Mouse (Mus musculus) large intestine, adult 2 months (tissue): ENCODE data around the gene Mfsd14a. TPM values are rescaled to one million over a fixed set of nuclear protein-coding genes. Genes with fewer than 3 reads are reported as not detected.

Source experiments
- DNase-seq: peaks from one replicate; pipeline ENCODE4 v3.0.0-alpha.2; 2012; ENCODE audit warnings: low read depth, low spot score
- WGBS: fragments of 180-500 bp; shearing (Covaris S2); methylation state at CpG from one replicate; pipeline ENCODE4 v1.1.7; 2018; 5-methylcytosine and 5-hydroxymethylcytosine counted together
- polyA plus RNA-seq: library from polyadenylated mRNA; depleted of rRNA; stranded (reverse); fragments of >200 nt; gene quantifications from 2 replicates; pipeline ENCODE4 v1.2.3, GENCODE M21; 2012; rRNA removed

The Mfsd14a gene
- polyA plus RNA-seq, 1 experiment = 17.1 TPM

DNA sequence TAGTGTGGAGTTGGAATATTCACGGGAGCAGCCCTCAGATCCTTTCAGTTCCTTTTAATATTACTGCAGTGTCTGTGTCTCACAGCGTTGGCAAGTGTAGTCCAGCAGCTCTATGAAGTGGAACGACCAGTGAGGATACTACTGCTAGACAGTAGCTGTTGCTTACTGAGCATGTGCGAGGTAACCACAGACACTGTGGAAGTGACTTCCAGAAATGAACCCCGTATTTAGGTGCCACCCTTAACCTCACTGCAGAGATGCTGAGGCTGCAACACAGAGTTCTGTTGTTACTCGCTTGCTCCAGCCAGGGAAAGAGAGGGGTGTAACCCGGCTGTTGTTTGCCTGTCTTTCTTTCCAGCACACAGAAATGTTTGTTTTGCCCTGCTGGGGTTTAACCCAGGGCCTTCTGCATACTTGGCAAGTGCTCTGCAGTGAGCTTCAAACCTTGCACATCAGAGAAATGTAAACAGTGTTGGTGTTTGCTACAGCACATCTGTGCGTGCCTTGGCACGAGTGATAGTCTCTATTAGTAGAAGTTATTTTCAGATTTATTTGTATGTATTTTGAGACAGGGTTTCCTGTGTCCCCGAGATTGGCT, 48.1 kb downstream of the Mfsd14a start, which contains the start of gene Trmt13:
Trmt13 (minus strand) TSS at position 293 of the 598 bp plus-strand sequence.
- no peak for DNase-seq
- WGBS = 19% methylated on average over 10 of the region's 10 CpGs

DNA sequence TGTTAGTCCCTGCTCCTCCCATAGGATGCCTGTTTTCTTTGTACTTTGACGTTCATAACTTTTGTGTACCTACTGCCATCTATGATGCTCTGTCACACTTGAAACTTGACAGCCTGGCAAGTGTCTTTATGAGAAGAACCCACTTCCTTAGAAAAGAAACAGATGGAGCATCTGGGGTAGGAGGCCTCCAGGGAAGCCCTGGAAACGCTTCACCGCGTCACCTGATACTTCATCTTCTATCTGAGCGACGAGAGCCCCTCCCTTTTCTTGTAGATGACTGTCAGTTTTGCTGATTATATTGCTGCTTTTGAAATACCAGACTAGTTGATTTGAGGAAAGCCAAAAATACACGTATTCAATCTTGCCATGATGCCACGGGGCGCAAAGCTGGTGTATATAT, 57.9 kb downstream of the Mfsd14a start:
- 84% methylated on average over 9 of the region's 9 CpGs for WGBS

GRCm38 (mm10) chr3:116601781-116602180, 60.7 kb downstream of the Mfsd14a start:
- 96% methylated on average over 5 of the region's 5 CpGs for WGBS

More for the DNA sequence above, 57.9 kb downstream of the Mfsd14a start:
- no peak for DNase-seq

GRCm38 (mm10) chr3:116601005-116601404, 61.5 kb downstream of the Mfsd14a start:
- WGBS = 77% methylated on average over 5 of the region's 5 CpGs
- no peak for DNase-seq

More at GRCm38 (mm10) chr3:116601781-116602180, 60.7 kb downstream of the Mfsd14a start:
- no peak for DNase-seq

DNA sequence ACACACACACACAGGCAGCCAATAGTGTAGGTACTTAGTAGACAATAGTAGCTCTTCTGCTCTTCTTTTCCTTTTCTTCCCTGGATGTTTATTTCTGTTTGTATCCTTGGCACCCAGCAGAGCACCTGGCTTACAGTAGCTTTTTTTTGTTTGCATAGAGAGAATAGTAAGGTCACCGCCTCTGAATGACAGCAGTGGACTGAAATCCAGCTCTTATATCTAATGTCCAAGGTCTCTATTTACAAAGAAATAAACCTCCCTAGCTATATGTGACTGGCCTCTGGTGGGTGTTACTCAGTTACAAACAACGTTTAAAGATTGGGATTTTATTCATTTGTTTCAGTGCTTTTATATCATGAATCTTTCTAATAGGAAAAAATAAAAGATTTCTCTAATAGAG, 62.8 kb downstream of the Mfsd14a start:
- 27% methylated on average over 2 of the region's 2 CpGs for WGBS
- no peak for DNase-seq

DNA sequence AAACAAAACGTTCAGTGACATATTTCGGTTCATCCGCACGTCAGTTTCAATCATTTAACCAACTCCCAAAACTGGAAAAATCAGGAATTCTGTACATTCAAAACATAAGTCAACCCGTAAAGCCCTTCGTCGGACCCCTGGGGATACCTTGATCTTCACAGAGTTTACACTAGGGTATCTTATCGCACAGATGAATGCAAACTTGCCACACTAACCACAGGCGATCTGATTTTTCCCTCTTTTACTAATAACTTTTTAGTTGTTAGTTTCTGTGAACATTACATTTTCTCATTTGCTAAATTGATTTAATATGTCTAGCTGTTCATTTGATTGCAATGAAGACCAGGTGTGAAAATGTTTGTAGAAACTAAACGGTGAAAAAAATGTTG, 66.9 kb downstream of the Mfsd14a start:
- WGBS = 4% methylated on average over 10 of the region's 10 CpGs
- DNase-seq = no peak

- under 1% methylated on average over 65 of the region's 65 CpGs for WGBS
- DNase-seq = peak; percentile 98
Measured at GRCm38 (mm10) chr3:116594728-116595602, 67.5 kb downstream of the Mfsd14a start, which contains the start of gene Sass6. TSS of gene Sass6 (plus strand) at chr3:116594982.

DNA sequence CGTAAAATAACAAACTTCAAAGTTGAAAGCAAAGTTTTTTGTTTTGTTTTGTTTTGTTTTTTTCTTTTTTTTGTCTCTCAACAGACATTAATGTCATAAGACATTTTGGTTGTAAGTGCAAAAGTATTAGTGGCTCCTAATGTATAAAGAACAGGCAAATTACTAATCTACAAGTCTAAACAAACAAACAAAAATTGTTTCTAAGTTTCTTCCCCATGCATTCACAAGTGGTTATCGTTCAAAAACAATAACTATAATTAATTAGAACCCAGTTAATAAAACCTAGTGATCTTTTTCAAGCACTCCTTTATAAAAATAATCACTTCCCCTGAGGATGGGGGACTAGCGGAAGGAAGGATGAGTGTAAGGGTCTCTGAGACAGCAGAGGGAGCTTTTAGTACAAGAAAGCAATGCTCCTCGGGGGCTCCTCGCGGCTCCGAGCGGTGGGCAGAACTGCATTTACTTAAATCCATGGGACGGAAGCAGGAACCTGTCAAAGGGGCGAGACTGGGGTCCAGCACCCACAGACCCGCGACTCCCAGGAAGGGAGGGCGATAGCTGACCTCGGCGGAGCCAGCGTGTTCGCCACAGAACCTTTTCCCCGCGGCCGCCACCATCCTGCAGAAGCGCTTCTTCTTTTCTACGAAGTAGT, 68.3 kb downstream of the Mfsd14a start:
- no peak for DNase-seq
- WGBS = under 1% methylated on average over 22 of the region's 22 CpGs

DNA sequence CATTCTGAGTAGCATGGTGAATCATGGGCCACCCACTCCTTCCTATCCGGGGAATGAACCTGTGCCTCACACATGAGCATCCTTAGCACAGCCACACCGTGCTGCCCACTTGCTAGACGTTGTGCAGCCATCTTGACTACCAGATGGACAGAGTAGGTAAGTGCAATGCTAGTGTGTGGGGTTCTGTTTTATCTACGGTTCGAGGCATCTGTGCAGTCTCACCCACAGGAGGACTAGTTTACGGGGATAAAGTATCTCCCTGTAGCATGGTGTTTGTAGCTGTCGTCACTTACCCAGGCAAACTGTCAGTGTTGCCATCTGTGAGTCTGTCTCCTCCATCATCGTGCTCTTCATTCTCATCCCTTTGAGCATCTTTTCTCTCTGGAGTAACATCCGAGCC, 80.3 kb downstream of the Mfsd14a start:
- no peak for DNase-seq
- 94% methylated on average over 9 of the region's 9 CpGs for WGBS

Other genes starting within 250 kb of the Mfsd14a start
- 3.2 and 5.4 TPM in 2 replicates for gene Cdc14a, start 238.6 kb downstream of the Mfsd14a start, polyA plus RNA-seq
- 23.9 and 27.5 TPM in 2 replicates for gene Rtca, start 154.5 kb downstream of the Mfsd14a start, polyA plus RNA-seq
- 5.0 and 7.6 TPM in 2 replicates for gene Dbt, start 149.6 kb downstream of the Mfsd14a start, polyA plus RNA-seq
- 0.19 and 0.38 TPM in 2 replicates for gene Lrrc39, start 99.7 kb downstream of the Mfsd14a start, polyA plus RNA-seq
- 2.2 and 3.2 TPM in 2 replicates for gene Sass6, start 67.7 kb downstream of the Mfsd14a start, polyA plus RNA-seq
- gene Trmt13, start 48.1 kb downstream of the Mfsd14a start, polyA plus RNA-seq = 2.5 and 3.7 TPM in 2 replicates
- not detected in 2 replicates for gene Gm43191, start 18.6 kb upstream of the Mfsd14a start, polyA plus RNA-seq
- gene Slc35a3, start 50.2 kb upstream of the Mfsd14a start, polyA plus RNA-seq = 13.1 and 21.1 TPM in 2 replicates
- gene Agl, start 145.5 kb upstream of the Mfsd14a start, polyA plus RNA-seq = 2.4 and 4.6 TPM in 2 replicates
- gene Frrs1, start 196.8 kb upstream of the Mfsd14a start, polyA plus RNA-seq = 27.1 and 43.5 TPM in 2 replicates